Mouse (Mus musculus) layer of hippocampus, adult 18-20 months (tissue): ENCODE data around the gene Rfx1. TPM values are rescaled to one million over a fixed set of nuclear protein-coding genes. Genes with fewer than 3 reads are reported as not detected.

Experiments
- DNase-seq, 2 experiments: peaks; one replicate each; pipeline ENCODE4 v3.0.0; 2022; ENCODE audit warnings: low spot score in 2 of 2
- total RNA-seq, 2 experiments: library from RNA; stranded (reverse); gene quantifications; 2 replicates each; pipeline ENCODE4 v1.2.3; 2021

Rfx1 gene
- total RNA-seq, 2 experiments from 2014 or later, result 27.3 to 28.1 TPM

GRCm38 (mm10) chr8:84087156-84087555 lies 20.5 kb downstream of the Rfx1 start:
- DNase-seq, result no peak

GRCm38 (mm10) chr8:84087821-84088220 lies 21.2 kb downstream of the Rfx1 start:
- DNase-seq, result no peak

GRCm38 (mm10) chr8:84089277-84089676 lies 22.6 kb downstream of the Rfx1 start:
- no peak for DNase-seq

GRCm38 (mm10) chr8:84090585-84090984 lies 24.0 kb downstream of the Rfx1 start:
- no peak for DNase-seq

GRCm38 (mm10) chr8:84096061-84096460 lies 29.4 kb downstream of the Rfx1 start:
- DNase-seq, result no peak

GRCm38 (mm10) chr8:84098376-84098775 lies 31.7 kb downstream of the Rfx1 start:
- DNase-seq, result no peak

GRCm38 (mm10) chr8:84101476-84102270 lies 35.0 kb downstream of the Rfx1 start:
- no peak for DNase-seq

- DNase-seq, result no peak
Measured at GRCm38 (mm10) chr8:84103601-84104000, 37.0 kb downstream of the Rfx1 start.

- DNase-seq, result peak in 1 of 2 experiments; percentile 45
Measured at GRCm38 (mm10) chr8:84104221-84104620, 37.6 kb downstream of the Rfx1 start.

GRCm38 (mm10) chr8:84104697-84105609 lies 38.3 kb downstream of the Rfx1 start, which contains the start of gene Dcaf15:
TSS of gene Dcaf15 (minus strand) at chr8:84104768.
- peak; percentile 96 to 98 for DNase-seq

GRCm38 (mm10) chr8:84105676-84106075 lies 39.0 kb downstream of the Rfx1 start:
- DNase-seq, result no peak

- DNase-seq, result no peak
Measured at GRCm38 (mm10) chr8:84106216-84107040, 39.8 kb downstream of the Rfx1 start.

- no peak for DNase-seq
Measured at GRCm38 (mm10) chr8:84115646-84116045, 49.0 kb downstream of the Rfx1 start.

GRCm38 (mm10) chr8:84122151-84122550 lies 55.5 kb downstream of the Rfx1 start:
- DNase-seq, result no peak

- no peak for DNase-seq
Measured at GRCm38 (mm10) chr8:84125656-84126055, 59.0 kb downstream of the Rfx1 start, which contains the start of gene Podnl1. TSS of gene Podnl1 (plus strand) at chr8:84125989.

- DNase-seq, result no peak
Measured at GRCm38 (mm10) chr8:84126742-84127141, 60.1 kb downstream of the Rfx1 start.

GRCm38 (mm10) chr8:84127202-84127901 lies 60.7 kb downstream of the Rfx1 start:
- DNase-seq, result no peak

- no peak for DNase-seq
Measured at GRCm38 (mm10) chr8:84128277-84128676, 61.6 kb downstream of the Rfx1 start.

- DNase-seq, result no peak
Measured at GRCm38 (mm10) chr8:84130806-84131205, 64.2 kb downstream of the Rfx1 start.

- no peak for DNase-seq
Measured at GRCm38 (mm10) chr8:84132225-84132624, 65.6 kb downstream of the Rfx1 start.
